Mouse (Mus musculus) embryonic fibroblast, embryonic 13.5 days (primary cell): ENCODE measurements around the gene Clptm1.

Experiments used
- CTCF ChIP-seq: IDR thresholded peaks from 2 replicates; pipeline ENCODE4 v1.5.1; 2011; ENCODE audit warnings: mild to moderate bottlenecking, control low read depth, low read length, moderate library complexity, borderline replicate concordance; ENCODE audit not compliant: insufficient read depth
- POLR2A ChIP-seq: IDR thresholded peaks from 2 replicates; pipeline ENCODE4 v1.6.1; 2011; ENCODE audit warnings: low read depth, mild to moderate bottlenecking, control low read depth, low read length, moderate library complexity

GRCm38 (mm10) chr7:19700299-19701068, 35.7 kb upstream of the Clptm1 start:
- TF ChIP-seq POLR2A, result no peak
- no peak for TF ChIP-seq CTCF
